Mouse (Mus musculus) CD4-positive, CD25-positive, alpha-beta regulatory T cell, adult 2 months (primary cell): ENCODE measurements at regions not wholly inside any gene's neighbourhood (a gene's known extent, or its start where the extent isn't known, plus 50 kb on each side); places are given as distances from the start of the nearest gene placed in this dataset.
"Not testable (repeated sequence)": the region's sequence is repeated elsewhere in the genome, so short reads cannot be mapped to it uniquely, and the experiment has no call there.

Experiments used
- DNase-seq: peaks from one replicate; pipeline ENCODE4 v3.0.0-alpha.2; 2012; ENCODE audit warnings: low read depth, low spot score

DNA sequence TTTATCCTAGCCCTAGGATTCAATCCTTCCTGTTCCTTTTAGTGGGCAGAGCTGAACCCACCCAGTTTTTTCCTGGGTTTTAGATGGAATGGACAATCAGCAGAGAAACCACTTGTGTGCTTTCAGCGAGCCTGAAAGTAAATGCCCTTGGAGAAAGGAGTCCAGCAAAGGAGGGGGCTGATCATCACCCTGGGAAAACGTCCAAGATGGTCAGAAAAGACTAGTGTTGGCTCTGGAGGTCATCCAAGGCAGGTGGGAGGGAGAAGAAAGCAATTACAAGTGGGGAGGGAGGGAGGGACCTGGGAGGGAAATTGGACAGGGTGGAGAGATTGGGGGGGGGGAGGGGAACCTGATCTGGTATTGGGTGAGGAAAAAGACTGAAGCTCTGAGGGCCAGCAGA is 55.6 kb upstream of the Zfp366 start:
- no peak for DNase-seq

DNA sequence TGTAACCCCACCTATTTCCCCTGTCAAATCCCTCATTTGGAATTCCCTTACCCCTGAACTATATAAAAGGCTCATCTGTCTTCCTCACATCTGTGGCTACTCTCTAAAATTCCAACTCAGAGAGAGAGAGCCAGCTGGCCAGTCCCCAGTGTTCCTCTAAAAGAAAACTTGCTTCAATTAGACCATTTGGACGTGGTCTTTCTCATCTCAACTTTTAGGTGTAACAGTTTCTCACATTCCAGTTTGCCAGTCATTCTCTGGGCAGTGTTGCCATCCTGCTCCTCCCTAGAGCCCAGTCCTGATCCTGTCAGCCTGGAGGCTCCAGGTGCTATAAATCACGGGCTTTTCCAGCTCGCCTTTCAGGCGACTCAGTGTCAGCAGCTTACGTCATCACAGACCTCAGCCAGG is 56.3 kb upstream of the Zfp366 start:
- no peak for DNase-seq

DNA sequence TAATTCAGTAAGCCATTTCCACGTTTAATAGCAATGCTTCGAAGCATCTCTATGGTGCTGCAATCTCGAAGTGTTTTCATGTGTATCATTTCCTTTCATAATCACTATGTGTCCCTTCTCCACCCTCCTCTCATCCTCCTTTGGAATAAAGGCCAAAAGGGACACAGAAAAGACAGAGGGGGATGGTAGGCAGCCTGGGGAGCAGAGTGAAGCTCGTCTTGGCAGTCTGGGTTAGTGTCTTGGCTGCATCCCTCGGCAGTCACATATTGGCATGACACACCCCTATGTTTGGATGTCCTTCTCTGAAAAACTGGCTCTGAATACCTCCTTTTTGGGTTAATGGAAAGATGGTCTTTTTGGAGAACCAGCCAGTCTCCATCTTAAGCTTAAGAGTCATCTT is 56.9 kb upstream of the Zfp366 start:
- no peak for DNase-seq

DNA sequence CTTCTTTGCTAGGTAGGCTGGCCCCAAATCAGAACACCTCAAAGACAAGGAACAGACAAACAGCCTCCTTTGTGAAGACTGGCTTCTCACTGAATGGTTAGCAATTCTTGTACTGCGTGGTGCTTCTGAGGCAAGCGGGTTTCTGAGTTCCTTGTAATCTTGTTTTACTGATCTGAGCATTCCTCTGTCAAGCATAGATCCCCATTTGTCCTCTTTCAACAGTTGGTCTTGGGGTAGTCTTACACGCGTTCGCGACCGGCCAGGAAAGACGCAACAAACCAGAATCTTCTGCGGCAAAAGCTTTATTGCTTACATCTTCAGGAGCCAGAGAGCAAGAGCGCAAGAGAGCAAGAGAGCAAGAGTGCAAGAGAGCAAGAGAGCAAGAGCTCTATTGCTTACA is 57.7 kb upstream of the Zfp366 start:
- not testable (repeated sequence) for DNase-seq

DNA sequence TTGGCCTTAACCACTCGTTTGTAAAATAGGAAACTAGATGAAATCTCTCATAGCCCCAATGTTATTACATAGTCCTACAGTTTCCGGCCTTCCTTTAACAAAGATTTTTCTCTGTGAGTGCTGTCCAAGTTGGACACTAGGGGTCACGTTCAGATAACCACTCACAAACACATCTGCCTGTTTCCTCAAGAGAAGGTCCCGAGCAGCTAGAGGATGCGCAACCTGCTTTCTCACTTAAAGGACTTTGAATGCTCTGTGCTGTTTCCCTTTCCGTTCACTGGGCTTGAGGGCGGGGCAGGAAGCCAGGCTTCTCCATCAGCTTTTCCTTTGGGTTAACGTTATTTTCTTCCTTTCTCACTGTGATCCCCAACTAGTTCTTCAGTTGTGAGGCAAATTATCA is 58.1 kb upstream of the Zfp366 start:
- no peak for DNase-seq

DNA sequence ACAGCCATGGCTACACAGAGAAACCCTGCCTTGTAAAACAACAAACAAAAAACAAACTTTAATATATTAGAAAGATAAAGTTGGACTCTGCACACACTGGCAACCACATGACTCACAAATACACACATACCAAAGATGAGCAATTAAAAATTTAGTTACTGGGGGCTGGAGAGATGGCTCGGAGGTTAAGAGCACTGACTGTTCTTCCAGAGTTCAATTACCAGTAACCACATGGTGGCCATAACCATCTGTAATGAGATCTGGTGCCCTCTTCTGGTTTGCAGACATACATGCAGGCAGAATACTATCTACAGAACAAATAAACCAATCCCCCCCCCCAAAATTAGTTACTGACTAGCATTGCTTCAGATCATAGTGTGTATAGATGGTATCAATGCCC is 58.7 kb upstream of the Zfp366 start:
- peak; percentile 12 for DNase-seq

DNA sequence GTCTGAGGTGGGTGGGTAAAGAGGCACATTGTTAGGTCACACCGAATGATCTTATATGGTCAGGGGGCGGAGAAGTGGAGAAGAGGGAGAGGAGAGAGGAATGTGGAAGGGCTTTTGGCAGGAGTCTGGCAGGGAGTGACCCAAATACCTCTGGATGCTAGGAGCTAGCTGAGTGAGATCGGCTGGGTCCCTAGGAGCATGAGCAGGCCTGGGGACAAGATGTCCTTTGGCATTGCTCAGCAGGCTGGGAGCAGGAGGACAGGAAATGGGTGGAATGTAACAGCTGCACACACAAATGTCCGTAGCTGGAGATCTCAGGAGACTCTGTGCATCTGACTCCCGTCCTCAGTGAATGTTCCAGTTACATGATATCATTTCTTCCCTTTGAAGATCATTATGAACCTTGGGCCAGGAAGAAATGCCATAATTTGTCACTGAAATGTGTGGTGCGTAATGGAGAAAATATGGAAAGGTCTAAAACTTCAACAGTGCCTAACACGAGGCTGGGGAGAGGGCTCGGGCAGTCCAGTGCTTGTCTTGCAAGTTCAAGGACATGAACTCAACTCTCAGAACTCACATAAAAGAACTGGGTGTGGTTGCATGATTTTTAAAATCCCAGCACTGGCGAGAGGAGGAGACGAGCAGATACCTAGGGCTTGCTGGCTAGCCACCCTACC is 59.6 kb upstream of the Zfp366 start:
- DNase-seq, result no peak

DNA sequence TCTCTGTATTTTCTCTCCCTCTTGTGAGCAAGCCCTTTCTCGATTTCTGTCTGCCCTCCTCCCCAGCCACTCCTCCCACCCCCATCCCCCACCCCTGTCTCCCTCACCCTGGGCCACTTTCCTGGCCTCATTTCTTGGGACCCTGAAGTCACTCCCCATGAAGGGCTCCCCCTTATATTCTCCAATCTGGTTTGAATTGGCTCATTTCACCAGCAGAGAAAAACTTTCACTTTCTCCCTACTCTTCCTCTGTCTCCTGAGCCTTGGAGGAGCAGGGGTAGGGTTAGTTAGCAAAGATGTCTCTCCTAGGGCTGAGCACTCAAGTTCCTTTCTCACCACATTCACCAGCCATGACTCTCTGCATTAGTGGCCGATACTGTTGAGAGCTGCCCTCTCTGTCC is 60.5 kb upstream of the Zfp366 start:
- DNase-seq, result no peak

DNA sequence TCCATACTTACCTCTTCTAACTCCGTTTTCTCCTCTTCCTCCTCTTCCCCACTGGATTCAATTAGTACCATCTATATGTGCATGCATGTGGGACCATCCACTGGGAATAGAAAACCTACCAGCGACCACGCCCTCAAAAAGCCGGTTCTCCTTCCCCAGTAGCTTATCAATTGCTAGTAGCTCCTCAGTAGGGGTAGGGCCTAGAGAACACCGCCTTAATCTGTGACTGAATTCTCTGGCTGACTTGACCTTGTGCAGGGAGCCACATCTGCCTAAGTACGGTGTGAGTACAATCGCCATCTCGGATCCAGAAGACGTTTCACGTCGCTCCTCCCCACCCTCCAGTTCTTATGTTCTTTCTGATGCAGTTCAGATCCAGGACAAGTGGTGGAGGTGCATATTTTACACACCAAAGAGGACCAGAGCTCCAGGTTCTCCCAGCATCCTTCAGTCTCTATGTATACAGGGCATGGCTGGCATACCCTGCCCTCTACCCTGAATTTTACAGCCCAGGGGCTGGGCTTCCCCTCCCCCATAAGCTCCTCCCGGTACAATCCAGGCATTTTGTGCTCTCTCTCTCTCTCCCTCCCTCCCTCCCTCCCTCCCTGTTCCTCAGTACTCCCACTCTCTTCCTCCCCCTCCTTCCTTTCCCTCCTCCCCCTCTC is 61.0 kb upstream of the Zfp366 start:
- DNase-seq, result no peak

DNA sequence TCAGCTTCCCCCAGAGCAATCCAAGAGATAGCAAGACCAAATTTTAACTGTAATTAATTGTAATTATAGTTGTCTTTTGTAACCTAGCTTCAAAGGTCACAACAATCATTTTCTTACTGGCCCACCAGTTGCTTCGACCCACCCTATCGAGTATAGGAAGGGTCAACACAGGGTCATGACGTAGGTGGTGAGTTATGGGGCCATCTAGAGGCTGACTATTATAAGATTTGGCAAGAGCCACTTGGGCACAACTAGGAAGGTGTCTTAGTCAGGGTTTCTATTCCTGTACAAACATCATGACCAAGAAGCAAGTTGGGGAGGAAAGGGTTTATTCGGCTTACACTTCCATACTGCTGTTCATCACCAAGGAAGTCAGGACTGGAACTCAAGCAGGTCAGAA is 62.1 kb upstream of the Zfp366 start:
- DNase-seq, result not testable (repeated sequence)

DNA sequence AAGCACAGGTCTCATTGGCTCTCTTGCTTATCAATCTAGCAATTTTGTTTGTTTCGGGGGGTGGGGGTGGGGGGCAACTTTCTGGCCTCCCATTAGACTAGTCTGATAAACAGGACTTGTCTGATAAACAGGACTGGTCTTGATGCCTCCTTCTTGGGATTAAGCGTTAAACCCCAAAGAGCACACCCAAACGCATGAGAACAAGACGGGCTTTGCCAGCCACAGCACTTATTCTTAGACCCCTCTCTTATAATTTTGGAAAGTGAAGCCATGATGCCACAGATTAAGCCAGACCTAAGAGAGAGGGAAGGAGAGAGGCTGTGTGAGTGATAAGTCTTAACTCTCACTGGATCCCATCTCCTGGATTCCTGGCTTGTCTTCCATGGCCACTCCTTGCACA is 63.5 kb upstream of the Zfp366 start:
- DNase-seq, result no peak

DNA sequence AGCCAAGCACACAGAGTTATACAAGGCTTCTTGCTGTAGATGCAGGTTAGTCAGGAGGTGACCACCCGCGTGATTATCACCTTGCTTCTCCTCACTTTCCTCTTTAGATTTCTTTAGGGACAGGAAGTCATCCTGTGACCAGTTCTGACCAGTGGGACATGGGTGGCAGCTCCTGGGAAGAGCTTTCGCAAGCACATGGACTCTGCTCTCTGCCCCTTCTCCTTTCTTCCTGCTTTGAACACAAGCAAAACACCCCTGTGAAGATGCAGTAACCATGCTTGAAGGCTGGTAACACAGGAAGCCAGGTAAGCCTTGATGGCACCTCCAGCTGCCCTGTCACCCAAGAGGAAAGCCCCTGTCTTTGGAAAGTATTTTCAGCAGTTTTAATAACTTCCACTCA is 64.7 kb upstream of the Zfp366 start:
- no peak for DNase-seq

DNA sequence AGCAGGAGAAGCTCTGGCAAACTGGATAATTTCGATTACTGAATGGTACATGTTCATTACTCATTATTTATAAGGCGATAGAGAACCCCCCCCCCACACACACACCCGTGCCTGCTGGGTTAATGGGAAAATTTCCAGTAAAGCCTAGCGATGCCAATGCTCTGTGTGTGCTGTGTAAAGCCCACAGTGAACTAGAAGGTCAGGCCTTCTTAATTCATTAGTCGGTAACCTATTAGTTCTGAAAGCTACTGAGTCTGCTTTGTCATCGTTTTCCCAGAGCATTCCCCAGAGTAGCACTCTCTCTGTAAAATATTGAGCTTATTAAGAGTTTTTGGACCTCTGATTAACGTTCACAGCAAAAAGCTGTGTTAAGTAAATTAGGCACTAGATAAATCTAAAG is 65.7 kb upstream of the Zfp366 start:
- no peak for DNase-seq

DNA sequence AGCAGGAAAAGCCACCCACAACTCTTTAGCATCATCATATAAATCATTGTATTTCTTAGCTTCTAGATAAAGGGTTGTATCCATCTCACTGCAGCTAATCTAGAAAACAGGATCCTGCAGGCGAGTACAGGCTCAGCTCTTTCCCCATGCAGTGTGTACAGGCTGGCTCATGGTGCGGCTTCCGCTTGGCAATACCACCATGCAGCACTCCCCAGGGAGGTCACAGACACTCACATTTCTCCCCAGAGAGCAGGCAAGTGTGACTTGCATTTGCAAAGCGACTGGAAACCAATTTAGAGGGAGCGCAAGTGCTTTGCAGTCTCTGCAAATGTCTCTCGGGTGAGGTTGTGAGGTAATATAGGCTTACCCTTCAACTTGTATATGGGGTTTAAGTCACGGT is 69.1 kb upstream of the Zfp366 start:
- DNase-seq, result no peak

DNA sequence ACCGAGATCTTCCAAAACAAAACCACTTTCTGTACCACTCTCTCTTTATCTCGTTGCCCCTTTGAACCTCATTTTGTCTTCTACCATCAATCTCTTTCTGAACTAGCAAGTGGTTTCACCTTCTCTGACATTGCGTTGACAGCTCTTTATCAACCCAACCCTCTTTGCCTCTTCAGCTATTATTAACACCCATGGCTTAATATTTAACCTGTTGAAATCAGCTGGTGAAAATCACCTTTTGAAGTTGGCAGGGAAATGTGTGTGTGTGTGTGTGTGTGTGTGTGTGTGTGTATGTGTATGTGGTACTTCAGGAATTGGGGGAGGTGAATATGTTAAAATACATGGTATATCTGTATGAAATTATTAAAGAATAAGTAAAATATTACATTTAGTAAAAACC is 70.1 kb upstream of the Zfp366 start:
- DNase-seq, result no peak

DNA sequence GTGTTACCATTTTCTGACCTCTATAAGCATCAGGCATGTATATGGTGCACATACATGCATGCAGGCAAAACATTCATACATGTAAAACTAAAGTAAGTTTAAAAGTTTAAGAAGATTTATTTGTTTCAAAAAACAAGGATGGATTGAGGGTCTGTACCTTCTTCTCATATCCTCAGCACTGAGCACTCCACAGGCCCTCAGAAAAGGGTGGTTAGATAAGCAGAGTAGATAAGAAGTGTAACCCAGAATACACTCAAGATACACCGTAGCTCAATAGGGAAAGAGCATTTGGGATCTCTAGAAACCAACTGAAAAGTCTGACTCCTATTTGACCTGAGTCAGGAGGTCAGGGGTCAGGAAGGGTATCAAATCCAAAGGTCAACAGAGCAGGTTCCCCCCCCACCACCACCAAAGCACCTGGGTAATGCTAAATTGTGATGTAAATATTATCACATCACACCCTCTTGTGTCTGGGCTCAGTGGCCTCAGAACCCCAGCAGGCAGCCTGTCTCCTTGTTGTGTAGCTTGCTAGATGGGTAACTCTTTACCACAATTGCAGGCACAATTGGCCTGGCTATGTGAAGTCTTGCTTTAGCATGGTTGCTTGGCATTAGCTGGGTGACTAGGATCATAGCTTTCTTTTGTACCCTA is 72.8 kb upstream of the Zfp366 start:
- no peak for DNase-seq

DNA sequence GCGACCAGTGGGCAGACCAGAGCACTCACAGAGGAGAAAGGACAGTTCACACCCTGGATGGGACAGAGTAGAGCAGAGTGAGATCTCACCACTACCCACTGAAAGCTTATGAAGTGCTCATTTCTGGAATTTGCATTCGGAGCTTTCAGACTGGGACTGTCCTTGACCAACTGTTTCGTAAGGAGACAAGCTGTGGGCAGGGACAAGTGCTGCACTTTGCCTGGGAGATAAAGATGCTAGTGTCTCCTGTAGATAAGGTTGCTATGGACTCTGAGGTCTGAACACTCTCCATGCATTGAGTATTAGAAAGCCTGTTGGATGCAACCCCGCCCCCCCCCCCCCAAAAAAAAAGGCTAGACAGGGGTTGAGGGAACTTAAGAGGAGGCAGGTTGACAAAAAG is 76.6 kb upstream of the Zfp366 start:
- no peak for DNase-seq

DNA sequence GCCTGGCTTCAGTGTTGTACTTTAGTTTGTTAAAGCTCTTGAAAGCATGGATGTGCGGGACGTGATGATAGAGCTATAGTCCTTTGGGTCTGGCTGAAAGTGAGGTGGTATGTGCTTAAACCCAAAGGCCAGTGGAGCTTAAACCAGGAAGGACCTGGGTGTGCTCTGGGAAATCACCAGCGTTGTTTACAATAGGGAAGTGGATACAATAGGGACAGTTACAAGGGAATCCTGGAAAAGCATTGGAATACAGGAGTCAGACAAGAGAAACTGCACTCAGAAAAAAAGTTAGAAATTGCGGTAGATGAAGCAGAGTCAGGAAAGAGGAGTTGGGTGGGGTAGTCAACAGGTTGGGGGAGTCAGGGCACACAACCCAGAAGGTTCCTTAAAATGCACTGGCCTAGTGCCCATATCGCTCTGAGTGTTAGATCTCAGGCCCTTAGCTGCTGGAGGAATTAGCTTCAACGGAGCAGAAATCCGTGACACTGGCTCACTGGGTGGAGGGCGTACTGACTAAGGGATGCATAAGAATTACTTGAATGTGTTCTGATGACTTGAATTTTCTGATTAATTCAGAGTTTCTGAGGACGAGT is 82.4 kb upstream of the Zfp366 start:
- no peak for DNase-seq

DNA sequence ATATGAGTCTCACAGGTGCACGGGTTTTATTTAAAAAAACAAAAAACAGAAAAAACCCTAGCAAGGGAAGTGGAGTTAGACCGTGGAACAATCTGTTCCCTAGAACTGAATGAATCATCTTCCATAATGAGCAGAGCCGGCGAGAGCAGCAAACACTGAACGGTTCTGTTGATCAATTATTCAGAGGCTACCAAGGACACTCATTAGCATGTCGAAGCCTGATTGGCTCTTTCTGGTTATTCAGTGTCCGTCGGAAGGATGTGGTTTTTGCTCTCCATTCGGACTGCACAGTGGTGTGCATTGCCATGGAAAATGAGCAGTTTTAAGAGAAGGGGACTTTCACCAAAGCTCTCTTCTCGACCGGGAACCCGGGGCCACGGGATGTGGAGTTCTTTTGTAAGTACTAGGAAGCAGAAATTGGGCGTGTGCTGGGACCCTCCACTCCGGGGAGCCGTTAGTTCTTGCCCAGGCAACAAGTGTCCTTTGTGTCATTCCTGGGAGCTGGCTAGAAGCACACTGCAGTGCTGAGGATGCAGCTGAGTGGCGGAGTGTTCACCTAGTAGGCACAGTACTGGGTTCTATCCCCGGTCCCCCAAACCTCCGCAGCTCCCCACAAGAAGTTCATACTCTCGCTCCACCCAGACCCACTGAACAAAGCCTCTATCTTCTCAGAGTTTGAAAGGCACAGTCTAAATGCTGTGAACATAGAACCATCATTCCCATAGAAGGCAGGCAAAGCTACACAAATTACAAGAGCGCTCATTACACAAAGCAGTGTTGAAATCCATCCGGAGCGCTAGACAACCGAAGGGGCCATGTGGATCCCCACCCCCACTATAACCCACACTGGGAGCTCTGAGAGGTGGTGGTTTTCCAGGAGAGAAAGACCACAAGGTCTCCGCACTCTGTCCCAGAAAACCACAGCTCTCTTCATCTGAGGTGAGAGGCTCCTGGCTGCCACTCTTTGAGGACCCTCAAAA is 83.9 kb upstream of the Zfp366 start:
- no peak for DNase-seq

DNA sequence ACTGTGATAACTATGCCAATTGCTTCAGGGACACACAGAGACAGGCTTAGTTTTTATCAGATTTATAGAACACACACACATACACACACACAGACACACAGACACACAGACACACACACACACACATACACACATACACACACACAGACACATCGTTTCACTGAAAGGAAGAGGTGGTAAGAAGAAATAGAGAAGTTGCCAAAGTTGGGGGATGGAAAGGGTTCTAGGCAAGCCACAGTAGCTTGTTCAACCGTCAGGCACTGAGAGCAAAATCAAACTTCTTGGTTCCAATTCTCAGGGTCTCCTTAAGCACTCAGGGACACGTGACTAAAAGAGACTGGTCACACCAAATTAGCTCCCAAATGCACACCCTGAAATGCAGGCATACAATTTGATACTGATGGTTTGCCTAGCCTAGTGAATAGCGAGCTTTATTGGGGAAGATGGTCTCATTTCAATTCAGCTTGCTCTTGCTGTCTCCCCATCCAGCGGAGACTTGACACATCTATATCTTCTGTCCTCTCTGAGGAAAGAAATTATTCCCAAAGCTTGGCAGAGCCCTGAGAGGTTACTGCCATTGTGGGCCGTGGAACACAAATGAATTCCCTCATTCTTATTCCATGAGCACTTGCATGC is 84.7 kb upstream of the Zfp366 start:
- no peak for DNase-seq

DNA sequence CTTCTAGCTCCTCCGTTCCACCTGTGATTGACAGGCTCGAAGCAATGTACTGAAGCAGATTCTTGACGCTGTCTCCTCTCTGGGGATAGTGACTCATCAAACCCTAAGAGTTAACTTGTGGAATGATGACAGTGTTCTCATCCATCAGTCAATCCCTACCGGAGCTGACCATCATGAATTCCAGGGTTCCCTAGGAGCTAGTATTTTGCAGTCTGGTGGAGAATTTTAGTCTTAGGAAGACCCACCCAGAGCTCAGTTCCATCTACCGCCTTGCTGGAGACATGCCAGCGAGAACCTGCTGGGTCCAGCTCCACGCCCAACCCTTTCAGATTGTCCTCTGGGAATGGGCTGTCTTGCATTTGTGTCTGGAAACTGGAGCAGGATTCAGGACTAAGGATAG is 85.4 kb upstream of the Zfp366 start:
- no peak for DNase-seq
